Mouse (Mus musculus) ES-E14 (cell line): ENCODE results near the gene Plch2.

Experiments
- CHD2 ChIP-seq: IDR thresholded peaks from 2 replicates; pipeline ENCODE4 v1.6.1; 2014; ENCODE audit warnings: mild to moderate bottlenecking, low read depth, low read length, inconsistent platforms
- HCFC1 ChIP-seq: IDR thresholded peaks from 2 replicates; pipeline ENCODE4 v1.6.1; 2012; ENCODE audit warnings: low read length, inconsistent platforms, borderline replicate concordance; ENCODE audit not compliant: insufficient read depth
- MAFK ChIP-seq: IDR thresholded peaks from 2 replicates; pipeline ENCODE4 v1.6.1; 2014; ENCODE audit warnings: mild to moderate bottlenecking, low read depth, low read length, inconsistent platforms; ENCODE audit not compliant: insufficient read depth
- ZNF384 ChIP-seq: IDR thresholded peaks from 2 replicates; pipeline ENCODE4 v1.6.1; 2012; ENCODE audit warnings: low read depth, low read length, inconsistent platforms

DNA sequence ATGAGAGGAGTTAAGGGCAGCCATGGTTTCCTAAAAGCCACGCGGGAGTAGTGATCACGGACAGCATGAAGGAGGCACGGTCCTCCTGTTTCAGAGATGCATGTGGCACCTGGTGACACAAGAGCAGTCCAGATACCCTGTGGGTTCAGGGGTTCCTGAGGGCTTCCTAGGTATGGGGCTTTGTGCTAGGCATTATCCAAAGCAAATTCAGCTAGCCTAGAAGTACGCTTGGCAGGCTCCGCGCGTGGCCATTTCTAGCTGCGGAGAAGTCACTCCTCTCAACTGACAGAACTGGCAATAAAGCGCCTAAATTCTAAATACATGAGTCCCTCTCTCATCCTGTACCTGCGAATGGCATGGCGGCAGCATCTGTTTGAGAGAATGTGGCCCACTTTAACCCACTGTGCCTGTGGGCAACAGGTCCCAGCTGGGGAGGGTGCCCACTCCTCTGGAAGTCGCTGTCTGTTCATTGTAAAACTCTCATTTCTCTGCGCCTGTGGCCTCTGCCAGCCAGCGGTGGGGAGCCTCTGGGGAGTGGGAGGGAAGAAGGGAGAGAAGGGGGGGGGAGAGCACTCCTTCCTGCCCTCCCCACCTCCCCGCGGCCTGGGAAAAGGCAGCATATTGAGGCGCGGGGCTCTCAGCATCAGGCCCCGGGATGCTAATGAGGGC is 96.4 kb downstream of the Plch2 start:
- no peak for TF ChIP-seq ZNF384
- no peak for TF ChIP-seq MAFK
- no peak for TF ChIP-seq HCFC1
- no peak for TF ChIP-seq CHD2
